Mouse (Mus musculus) kidney, postnatal 36 days (tissue): ENCODE measurements around the gene Tomm6.
A peak's percentile ranks its signal among the peaks of the same experiment; 100 is the strongest.
"Not testable (repeated sequence)": the region's sequence is repeated elsewhere in the genome, so short reads cannot be mapped to it uniquely, and the experiment has no call there.

Source experiments
- DNase-seq, 2 experiments: peaks; one replicate each; pipeline ENCODE4 v3.0.0; 2021 to 2022; ENCODE audit warnings: mixed read lengths in 2 of 2

Gene Tomm6

DNA sequence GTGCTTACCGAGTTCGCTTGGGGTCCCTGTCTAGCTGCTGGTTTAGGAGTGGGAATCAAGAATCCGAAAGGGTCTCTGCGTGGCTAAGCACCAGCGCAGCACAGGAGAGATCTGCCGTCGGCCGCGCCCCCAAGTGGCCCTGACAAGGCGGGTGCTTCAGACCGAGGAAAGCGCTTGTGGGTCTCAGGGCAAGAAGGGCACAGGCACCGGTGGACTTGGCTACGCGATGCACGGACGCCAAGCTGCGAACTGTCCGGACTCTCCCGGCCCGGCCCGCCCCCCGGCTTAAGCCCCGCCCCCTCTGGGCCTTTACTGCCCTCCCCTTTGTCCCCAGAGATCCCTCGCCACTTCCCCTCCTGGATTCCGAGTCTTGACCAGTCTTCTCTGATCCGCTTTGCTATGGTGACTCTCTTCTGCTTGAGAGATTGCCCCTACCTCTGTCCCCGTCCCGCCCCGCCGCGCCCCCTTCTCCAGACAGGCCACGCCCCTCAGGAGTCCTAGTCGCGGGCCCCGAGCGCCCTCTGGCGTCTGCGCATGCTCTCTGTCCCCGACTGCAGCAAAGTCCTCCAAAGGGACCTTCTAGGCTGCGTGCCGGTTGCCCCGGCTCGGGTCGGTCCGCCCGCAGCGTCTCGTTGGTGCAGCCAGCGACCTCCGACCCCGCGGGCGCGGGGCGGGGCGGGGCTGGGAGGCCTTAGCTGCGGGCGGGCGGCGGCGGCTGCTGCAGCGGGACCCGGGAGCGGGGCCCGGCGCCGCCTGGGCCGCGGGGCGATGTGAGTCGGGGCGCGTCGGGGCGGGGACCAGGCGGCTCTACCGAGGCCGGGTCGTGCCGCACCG is 6.5 kb upstream of the Tomm6 start, which contains the start of gene Prickle4:
TSS of gene Prickle4 (minus strand) at position 234 of the 834 bp plus-strand sequence.
- DNase-seq = peak; percentile 98 to 99

DNA sequence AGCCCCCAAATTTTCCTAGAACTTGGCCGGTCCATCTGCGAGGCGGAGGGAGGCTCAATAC is 6.1 kb upstream of the Tomm6 start, which contains the start of gene Gm21981:
TSS of gene Gm21981 (minus strand) at position 14 of the 61 bp plus-strand sequence.
- DNase-seq = no peak

DNA sequence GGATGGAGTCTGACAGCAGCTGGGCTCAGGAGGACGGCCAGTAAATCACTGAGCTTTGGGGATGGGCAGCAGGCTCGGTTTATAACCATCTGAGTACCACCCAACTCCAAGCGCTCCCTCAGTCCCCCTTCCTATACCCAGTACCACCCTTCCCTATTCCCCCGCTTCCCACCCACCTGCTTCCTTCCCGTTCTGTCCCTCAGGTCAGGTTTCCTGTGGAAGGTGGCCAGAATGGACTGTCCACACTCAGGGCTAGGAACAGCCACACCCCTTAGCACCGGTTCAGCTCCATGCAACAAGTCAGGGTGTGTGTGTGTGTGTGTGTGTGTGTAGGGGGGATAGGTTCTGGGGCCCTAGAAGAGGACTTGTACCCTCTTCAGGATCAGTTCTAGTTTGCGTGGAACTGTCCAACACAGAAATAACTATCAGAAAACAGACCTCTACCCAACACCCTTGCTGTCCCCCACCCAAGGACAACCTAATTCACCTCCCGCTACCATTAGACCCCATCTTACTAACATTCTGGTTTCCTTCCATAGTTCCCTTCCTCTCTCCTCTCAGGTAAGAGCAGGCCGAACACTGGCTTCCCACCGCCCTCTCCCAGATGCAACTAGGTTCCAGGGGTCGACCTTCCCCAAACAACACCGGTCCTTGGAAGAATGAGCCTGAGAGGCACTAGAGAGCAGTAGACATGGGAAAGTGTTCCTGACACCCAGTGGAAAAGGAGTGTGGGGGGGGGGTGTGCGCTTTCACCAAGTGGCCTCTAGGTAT is 5.7 kb upstream of the Tomm6 start:
- peak; percentile 57 to 68 for DNase-seq

DNA sequence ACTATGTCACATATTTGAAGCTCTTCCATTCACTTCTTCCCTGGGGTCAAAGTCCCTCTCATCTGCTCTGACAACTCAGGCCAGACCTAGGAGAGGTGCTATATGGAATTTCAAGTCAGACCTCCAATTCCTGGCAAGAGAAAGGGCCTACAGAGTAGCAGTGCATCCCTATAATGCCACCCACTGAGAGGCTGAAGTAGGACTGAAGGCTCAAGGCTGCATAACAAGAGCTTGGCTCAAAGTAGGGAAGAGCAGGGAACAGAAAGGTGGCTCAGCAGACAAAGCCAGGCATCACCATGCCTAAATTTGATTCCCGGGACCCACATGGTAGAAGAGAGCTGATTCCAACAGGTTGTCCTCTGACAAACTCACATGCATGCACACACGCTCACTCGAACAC is 3.5 kb upstream of the Tomm6 start:
- no peak for DNase-seq

DNA sequence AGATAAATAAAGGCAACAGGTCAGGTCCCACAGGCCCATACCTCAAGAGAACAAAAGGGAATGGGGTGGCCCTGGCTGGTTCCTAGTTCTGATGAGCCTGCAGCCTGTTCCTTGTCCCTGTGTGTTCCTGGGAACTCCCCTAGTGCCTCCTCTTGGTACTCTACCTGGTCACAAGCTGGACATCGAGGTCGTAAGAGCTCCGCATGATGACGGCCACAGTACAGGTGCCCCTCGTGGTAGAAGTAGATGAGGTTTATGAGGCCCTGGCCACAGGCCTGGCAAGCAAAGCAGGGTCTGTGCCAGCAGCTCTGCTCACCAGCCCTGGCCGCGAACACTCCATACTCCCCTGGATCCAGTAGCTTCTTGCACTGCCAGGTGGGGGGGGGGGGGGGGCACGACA is 1.7 kb upstream of the Tomm6 start:
- no peak for DNase-seq

DNA sequence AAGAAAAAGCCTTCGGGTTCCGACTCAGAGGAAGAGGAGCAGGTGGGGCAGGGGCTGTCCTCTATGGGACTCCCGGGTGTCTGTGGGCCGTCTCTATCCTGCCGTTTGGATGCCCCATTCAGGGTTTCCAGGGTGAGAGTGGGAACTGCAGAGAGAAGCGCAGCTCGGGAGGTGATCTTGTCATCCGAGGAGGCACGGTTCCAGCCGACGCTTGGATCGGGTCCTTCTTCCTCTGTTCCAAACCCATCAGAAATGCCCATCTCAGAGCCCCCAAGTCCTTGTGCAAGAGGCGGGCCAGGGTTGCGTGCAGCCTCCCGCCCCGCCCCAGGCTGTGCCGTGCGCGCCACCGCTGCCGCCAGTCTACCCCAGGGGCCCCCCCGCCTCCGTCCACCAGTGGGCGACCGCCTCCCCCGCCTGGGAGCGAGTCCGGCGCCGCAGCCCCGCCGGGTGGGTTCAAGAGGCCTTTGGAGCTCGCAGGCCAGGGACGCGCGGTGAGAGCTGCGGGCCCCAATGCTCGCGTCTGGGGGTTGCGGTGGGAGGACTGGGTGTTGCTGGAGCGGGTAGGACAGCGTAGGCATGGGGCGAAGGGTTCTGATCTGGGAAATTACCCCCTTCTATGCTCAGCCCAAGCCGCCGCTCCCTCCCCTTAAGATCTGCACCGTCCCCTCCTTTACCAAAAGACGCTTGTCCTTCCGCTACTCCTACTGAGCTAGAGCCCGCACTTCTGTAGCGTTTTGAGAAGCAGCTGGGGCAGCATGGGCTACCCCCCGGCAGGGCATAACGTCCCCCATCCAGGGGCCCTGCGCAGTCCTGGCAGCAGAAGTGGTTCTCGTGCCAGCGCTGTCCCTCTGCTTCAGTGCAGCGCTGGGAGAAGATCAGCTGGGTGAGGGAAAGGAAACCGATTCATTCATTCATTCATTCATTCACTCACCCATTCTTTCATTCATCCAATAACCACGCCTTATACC is 706 bp upstream of the Tomm6 start, which contains the start of gene Frs3:
TSS of gene Frs3 (plus strand) at position 423 of the 968 bp plus-strand sequence.
- peak; percentile 47 to 81 for DNase-seq

DNA sequence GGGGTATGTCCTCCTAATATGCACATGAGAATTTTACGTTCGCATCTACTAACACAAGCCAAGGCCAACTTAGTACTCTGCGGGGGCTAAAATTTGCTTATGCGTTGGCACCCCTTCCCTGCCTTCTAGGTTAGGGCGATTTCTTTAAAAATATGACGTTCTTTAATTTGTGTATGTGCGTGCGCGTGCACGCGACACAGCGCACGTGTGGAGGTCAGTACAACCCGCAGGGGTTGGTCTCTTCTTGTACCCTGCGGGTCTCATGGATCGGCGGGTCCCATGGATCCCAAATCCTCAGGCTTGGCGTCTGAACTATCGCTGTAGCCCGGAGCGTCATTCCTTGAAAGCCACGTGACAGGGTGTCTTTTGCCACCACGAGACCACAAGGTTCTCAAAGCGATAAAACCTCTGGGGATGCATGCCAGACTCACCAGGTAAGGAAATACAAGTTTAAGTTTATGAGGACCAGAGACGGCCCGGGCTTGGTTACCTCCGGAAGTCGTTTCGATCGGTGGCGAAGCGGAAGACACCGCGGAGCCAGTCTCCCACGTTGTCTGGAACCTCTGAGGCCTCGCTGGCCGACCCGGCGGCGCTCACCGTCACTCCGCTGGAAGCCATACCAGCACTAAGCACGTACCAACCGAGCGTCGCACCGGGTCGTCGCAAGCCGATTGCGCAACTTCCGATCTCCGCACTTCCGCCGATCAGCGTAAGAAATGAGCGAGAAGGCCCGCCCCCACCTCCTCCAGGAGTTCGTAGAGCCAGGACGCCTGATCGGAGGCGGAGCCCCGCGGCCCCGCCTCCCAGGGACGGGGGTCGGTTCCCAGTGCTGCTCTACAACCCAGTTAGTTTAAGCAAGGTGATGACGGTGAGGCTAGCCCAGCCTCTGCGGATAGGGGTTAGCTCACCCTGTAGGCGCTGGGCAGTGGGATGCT is 510 bp downstream of the Tomm6 start:
- peak; percentile 98 to 99 for DNase-seq

DNA sequence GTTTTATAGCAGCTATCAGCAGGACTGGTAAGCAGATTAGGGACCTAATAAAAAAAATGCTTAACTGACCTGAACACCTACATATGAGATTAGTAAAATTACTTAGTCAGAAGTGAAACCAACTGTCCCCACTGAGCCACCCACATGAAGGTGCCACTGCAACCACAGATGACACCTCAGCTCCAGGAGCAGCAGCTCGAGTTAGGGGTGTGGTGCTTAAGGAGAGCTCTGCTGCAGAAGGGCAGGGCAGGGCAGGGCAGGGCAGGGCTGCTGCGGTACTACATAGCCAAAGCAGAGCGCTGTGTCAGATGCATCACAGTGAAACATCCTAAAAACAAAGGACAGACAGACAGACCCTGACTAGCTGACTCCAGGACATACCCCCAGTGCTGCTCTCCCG is 5.3 kb downstream of the Tomm6 start:
- no peak for DNase-seq

DNA sequence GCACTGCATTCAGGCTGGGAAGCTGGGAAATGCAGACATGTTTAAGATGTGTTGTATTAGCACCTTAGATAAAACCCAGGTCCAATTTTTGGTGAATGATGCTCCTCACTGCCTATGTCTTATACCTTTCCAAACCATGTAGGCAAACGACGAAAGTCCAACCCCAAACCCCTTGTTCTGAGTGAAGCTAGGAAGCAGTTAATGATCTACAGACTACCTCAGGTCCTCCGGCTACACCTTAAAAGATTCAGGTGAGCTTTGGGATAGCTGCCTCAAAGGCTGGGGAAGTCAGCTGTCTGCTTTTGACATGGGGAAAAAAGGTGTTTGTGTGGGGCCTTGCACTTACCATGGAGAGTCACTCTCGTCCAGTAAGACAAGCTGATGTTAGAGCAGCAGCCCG is 9.5 kb downstream of the Tomm6 start:
- DNase-seq = no peak

DNA sequence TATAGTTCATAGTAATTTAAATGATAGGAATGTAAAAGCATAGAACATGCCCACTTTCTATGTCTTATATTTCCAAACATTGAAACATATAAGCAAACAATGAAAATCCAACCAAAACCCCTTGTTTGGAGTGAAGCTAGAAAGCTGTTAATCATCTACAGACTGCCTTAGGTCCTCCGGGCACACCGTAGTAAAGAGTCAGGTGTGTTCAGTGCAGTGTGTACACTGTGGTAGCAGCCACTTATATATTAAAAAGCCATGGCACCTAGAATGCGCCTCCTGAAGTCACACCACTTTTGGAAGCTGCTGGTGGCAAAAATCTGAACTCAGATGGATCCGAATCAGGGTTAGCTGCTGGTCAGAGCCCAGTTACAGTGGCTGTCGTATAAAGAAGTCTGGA is 9.9 kb downstream of the Tomm6 start:
- DNase-seq = no peak

DNA sequence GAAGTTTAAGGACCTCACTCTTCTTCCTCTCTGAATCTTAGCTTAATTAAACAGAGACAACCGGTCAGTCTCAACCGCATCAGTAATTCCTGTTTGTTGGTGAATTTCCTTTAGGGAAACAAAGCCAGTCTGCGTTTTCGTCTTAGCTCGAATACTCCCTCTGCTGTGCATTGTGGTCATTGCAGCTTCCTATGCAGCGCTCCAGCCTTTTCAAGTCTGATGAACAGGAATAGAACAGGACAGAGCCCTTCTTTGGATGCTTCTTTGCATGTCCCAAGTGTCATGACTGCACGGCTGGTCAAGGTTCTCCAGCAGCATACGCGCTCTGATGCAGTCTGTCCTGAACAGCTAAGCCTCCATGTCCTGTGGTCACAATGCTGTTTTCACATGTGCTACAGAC is 11.6 kb downstream of the Tomm6 start:
- peak; percentile 61 to 87 for DNase-seq

DNA sequence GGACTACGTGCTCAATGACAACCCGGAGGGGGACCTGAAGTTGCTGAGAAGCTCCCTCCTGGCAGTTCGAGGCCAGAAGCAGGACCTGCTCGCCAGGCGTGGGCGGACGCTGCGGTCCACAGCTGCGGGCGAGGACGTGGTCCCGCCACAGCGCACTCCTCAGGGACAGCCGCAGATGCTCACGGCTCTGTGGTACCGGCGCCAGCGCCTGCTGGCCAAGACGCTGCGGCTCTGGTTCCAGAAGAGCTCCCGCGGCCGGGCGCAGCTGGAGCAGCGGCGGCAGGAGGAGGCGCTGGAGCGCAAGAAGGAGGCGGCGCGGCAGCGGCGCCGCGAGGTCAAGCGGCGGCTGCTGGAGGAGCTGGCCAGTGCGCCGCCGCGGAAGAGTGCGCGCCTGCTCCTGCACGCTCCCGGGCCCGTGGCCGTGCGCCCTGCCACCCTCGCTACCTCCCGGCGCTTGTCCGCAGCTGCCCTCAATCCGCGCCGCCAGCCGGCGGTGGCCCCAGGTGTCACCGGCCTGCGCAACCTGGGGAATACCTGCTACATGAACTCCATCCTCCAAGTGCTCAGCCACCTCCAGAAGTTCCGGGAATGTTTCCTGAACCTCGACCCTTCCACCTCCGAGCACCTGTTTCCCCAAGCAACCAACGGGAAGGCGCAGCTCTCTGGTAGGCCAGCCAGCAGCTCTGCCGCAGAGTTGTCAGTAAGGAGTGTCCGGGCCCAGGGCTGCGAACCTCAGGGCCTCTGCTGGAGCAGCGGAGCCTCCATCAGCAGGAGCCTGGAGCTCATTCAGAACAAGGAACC is 15.7 kb downstream of the Tomm6 start:
- peak; percentile 71 to 85 for DNase-seq

DNA sequence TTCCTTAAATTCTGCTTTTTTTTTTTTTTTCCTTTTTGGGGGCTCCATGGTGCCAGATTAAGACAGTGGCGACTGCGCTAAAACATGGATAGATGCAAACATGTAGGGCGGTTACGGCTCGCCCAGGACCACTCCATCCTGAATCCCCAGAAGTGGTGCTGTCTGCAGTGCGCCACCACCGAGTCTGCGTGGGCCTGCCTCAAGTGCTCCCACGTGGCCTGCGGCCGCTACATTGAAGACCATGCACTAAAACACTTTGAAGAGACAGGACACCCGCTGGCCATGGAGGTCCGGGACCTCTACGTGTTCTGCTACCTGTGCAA is 16.2 kb downstream of the Tomm6 start:
- no peak for DNase-seq

DNA sequence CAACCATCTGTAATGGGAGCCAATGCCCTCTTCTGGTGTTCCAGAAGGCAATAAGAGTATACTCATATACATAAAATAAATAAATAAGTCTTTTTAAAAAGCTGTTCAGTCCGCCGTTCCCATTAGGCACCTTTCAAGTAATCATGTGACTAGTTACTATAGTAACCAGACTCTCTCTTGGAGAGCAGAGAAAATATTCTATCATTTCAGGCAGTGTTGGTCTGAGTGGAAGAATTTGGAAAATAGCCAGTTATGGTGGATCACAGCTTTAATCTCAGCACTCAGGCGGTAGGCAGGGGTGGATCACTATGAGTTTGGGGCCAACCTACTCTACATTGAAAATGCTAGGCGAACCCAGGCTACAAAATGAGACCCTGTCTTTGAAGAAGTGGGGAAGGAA is 19.0 kb downstream of the Tomm6 start:
- no peak for DNase-seq

DNA sequence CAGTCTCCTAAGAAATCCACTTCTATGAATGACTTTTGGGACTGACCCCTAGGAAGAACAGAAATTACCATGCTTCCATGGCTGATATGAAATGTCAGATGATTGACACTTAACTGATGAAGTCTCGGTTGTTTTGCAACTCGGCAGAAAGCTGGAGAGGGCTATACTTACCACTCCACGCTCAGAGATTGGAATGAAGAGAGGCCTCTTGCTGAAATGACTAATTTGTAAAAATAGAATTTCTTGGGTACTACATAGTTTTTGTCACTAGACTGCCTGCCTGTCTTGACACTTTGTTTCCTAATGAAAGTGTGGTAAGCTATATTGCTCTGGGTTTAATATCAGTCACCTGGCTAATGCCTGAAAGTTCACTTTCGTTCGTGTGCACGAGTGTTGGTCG is 23.7 kb downstream of the Tomm6 start:
- DNase-seq = no peak

DNA sequence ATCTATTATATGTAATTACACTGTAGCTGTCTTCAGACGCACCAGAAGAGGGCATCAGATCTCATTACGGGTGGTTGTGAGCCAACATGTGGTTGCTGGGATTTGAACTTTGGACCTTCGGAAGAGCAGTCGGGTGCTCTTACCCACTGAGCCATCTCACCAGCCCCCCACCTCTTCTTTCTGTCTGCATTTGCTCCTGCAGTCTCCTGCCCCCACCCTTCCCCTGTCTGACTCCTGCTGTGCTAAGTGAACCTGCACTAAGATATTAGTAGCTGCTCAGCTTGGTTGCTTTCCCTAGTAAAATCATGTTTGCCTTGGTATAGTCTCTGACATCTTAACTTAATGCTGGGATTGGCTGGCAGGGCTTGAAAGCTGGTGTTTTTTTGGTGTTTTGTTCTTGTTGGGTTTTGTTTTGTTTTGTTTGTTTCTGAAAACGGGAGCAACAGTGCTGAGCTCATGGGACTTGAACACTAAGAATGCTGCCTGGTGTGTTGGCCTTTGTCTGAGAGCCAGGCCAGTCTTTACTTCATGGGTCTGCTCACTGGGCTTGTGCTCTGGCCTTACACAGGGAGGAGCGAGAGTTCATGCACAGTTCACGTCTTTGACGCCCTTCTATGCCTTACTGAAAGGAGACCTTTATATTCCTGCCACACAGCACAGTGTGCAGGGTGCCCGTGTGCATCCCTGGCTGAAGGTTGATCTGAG is 25.0 kb downstream of the Tomm6 start:
- DNase-seq = peak in 1 of 2 experiments; percentile 10

DNA sequence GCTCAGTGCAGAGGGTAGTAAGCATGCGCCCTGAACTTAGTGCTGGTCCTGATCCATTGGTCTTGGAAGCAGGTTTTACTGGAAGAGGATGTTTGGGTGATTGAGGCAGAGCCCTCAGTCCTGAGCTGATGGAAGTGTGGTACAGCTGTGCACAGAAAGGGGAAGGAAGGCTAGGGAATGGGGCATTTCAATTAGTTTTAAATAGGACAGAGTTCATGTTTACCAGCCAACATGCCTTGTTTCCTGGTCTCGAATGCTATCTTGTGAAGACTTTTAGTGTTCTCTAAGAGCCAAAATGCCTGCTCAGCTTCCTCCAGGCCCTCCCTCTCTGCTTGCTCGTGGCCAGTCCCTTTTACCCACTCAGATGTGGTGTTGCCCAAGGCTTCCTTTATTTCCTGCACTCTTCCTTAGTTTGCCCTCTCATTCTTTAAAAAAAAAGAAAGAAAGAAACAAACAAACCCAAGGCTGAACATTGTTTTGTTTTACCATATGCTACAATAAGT is 29.4 kb downstream of the Tomm6 start:
- DNase-seq = no peak

DNA sequence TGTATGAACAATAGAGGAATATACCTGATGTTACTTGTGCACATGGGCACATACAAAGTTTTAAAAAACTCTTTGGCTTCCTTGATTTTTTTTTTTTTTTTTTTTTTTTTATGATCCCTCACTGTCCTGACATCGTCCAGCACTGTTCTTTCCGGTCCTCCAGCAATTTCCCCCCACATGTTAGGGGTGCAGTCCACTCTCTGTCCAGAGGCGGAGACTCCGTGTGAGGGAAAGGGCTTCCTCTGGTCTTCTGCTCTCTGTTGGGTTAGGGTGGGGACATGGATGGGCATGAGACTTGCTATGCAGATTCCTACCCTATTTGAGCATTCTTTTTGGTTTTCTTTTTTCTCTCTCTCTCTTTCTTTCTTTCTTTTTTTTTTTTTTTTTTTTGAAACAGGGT is 30.3 kb downstream of the Tomm6 start:
- DNase-seq = no peak

DNA sequence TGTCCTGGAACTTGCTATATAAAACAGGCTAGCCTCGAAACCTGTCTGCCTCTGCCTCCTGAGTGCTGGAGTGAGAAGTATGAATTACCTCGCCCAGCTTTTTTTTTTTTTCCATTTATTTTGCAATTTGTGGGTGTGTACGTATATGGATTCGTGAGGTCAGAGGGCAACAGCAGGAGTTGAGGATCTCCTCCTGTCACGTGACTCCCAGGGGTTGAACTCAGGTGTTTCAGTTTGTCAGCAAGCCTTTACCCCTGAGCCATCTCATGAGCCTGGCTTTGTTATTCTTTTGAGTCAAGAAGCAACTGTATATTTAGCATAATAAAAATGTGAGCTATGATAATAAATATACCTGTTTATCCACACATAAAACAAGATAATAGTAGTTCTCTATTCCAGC is 32.5 kb downstream of the Tomm6 start:
- DNase-seq = no peak

DNA sequence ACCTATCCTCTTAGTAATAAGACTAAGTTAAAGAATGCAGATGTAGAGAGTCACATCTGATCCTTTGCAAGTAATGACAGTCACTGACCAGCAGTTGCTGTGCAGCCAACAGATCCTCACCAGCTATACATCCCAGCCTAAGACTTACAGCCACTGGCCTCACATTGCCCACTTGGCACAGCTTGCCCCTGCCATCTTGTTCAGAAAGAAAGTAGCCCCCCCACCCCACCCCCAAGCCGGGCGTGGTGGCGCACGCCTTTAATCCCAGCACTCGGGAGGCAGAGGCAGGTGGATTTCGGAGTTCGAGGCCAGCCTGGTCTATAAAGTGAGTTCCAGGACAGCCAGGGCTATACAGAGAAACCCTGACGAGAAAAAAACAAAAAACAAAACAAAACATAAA is 33.8 kb downstream of the Tomm6 start:
- DNase-seq = not testable (repeated sequence)

DNA sequence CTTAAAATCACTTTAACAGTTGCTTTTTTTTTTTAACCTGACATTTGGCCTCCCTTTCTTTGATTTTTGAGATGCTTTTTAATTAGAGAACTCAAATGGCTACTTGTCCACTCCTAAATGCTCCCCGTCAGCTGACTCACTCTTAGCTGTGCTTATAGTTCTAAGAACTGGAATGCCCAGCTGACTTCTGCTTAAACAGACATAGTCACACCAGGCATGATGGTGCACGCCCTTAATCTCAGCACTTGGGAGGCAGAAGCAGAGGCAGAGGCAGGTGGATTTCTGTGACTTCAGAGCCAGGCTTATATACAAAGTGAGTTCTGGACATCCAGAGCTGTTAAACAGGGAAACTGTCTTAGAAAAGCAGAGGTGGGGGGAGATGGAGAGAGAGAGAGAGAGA is 36.2 kb downstream of the Tomm6 start:
- DNase-seq = no peak
